Mouse (Mus musculus): ENCODE results near the gene Tigit. TPM values are rescaled to one million over a fixed set of nuclear protein-coding genes. Genes with fewer than 3 reads are reported as not detected.

Tigit gene
- not detected for total RNA-seq (2021)
- polyA plus RNA-seq (2012; rRNA removed), result 0.20 TPM in 1 of 2 replicates, not detected in the other
- long read RNA-seq, result 0 reads

DNA sequence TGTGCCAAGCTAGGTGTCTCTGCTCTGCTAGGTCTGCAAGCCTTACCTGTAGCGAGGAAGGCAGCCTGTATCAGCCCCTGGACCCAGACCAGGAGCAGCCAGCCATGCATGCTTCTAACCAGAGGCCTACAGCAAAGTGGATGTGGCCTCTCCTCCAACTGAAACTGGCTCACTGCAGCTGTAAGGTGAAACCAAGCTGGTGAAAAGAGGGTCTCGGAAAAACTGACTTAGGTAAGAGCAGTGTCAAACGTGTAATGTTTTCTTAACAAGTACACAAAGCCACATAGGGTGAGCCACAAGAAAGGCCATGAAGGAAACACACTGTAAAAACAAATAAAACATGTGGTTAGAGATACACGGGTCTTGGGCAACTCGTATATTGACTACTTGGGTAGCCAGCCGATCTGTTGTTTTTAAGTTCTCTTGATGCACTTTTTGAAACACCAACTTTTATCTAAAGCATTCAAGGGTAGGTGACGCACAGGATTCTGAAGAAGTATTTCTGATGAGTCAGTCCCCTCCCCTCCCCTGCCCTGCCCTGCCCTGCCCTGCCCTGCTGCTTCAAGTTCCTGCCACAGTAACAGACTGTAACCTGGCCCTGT is at the start of gene Tigit:
TSS of gene Tigit (minus strand) at position 169 of the 602 bp plus-strand sequence.
- Histone ChIP-seq H3K36me3 (ENCODE audit: control insufficient read depth, insufficient read depth, low read length) (no peaks in the 10 kb centered on the region), H3K27me3 (ENCODE audit: control insufficient read depth, insufficient read depth, low read length) (no peaks in the 10 kb centered on the region), H3K27ac (no peak within 1 kb of the TSS), H3K4me3 (no peak within 1 kb of the TSS), H3K4me1 (ENCODE audit: control insufficient read depth, insufficient read depth, low read length) (no peaks in the 10 kb centered on the region), H3K79me2 (replicated peaks; ENCODE audit: control insufficient read depth, insufficient read depth, low read length) (no peaks in the 10 kb centered on the region), H3K9ac (ENCODE audit: low read depth, low read length) (no peak within 1 kb of the TSS)
- 58% methylated on average over 7 of the region's 7 CpGs for whole genome bisulfite sequencing
- no peak for DNase-seq
- intact Hi-C loops (cut with DNase I), result no loop called here
- no peak for TF ChIP-seq POLR2A (IDR thresholded peaks at IDR 0.05; ENCODE audit: insufficient read depth, low read depth, low read length)
- no peak for TF ChIP-seq CTCF (IDR thresholded peaks at IDR 0.05)
- no peak for TF ChIP-seq EP300 (IDR thresholded peaks at IDR 0.05; ENCODE audit: insufficient read depth, low read depth, low read length)

DNA sequence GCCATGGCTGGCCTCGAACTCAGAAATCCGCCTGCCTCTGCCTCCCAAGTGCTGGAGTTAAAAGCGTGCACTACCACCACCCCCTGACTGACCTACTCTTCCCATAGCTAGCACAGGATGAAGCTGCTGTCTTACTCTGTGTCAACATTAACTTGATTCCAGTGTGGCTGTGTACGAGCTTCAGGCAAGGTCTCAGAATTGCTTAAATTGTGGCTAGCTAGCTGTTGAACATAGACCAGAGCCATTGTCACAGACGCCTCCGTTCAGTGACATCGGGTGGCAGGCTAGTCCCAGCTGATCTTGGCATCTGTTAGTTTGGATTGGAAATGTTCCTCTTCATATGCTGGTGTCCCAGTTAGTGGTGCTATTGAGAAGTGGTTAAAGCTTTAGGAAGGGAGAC is 47.4 kb upstream of the Tigit start:
- intact Hi-C loops (cut with DNase I), result no loop called here
- H3K4me3 ChIP-seq, result no peak overlapping the region
- no peaks in the 10 kb centered on the region for H3K79me2 ChIP-seq (replicated peaks; ENCODE audit: control insufficient read depth, insufficient read depth, low read length)
- H3K9ac ChIP-seq (ENCODE audit: low read depth, low read length), result no peak overlapping the region
- H3K27ac ChIP-seq, result no peak overlapping the region
- 76% methylated on average over 7 of the region's 7 CpGs for WGBS
- peaks cover 2% of the 10 kb centered on the region for H3K4me1 ChIP-seq (ENCODE audit: control insufficient read depth, insufficient read depth, low read length)
- H3K36me3 ChIP-seq (ENCODE audit: control insufficient read depth, insufficient read depth, low read length), result no peaks in the 10 kb centered on the region
- no peak for TF ChIP-seq POLR2A (IDR thresholded peaks at IDR 0.05; ENCODE audit: insufficient read depth, low read depth, low read length)
- no peak for TF ChIP-seq EP300 (IDR thresholded peaks at IDR 0.05; ENCODE audit: insufficient read depth, low read depth, low read length)
- no peak for TF ChIP-seq CTCF (IDR thresholded peaks at IDR 0.05)
- H3K27me3 ChIP-seq (ENCODE audit: control insufficient read depth, insufficient read depth, low read length), result no peaks in the 10 kb centered on the region
- no peak for DNase-seq

DNA sequence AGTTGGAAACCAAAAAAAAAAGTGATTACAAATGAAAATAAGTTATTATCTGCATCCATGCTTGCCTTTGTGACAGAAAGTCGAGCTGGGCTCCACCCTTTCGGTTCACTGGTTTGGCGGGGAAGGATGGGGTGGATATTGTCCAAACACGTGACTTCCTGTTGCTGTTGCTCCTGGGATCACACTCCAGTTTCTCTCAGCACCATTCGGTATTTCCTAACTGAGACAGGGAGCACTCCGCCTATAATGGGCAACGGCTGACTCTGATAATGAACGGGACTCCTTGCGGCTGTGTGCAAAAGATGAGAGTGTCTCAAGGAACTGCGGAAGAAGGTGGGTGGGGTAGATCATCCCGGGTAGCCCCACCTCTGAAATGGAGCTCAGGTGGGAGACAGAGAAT is 46.7 kb upstream of the Tigit start:
- no peaks in the 10 kb centered on the region for H3K36me3 ChIP-seq (ENCODE audit: control insufficient read depth, insufficient read depth, low read length)
- peak overlapping the region; percentile 40 for H3K27ac ChIP-seq
- no peaks in the 10 kb centered on the region for H3K27me3 ChIP-seq (ENCODE audit: control insufficient read depth, insufficient read depth, low read length)
- 0 out of 2 replicates have a peak, but pooled peaks have one; percentile 33 for TF ChIP-seq EP300 (IDR thresholded peaks at IDR 0.05; ENCODE audit: insufficient read depth, low read depth, low read length)
- no peak for TF ChIP-seq CTCF (IDR thresholded peaks at IDR 0.05)
- TF ChIP-seq POLR2A (IDR thresholded peaks at IDR 0.05; ENCODE audit: insufficient read depth, low read depth, low read length), result 0 out of 2 replicates have a peak, but pooled peaks have one; percentile 45
- no peaks in the 10 kb centered on the region for H3K79me2 ChIP-seq (replicated peaks; ENCODE audit: control insufficient read depth, insufficient read depth, low read length)
- peaks cover 2% of the 10 kb centered on the region for H3K4me1 ChIP-seq (ENCODE audit: control insufficient read depth, insufficient read depth, low read length)
- peak; percentile 73 to 77 for DNase-seq
- H3K4me3 ChIP-seq, result peak overlapping the region; percentile 21; the same call in 1 of the 2 replicates
- H3K9ac ChIP-seq (ENCODE audit: low read depth, low read length), result no peak overlapping the region
- intact Hi-C loops (cut with DNase I), result no loop called here
- WGBS, result 40% methylated on average over 11 of the region's 11 CpGs

DNA sequence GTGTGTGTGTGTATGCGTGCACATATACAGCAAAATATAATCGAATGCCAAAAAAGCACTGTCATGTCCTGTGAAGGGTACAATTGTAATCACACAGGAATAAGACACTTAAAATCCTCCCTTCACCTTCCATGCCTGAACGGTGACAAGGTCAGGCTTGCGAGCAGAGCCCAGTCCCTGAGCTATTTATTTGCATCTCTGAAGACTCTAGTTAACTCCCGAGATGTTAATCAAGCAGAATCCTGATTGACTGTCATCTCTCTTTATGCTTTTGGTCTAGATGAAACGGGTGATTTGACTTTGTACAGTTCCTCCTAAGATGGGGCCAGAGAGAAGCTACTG is 46.2 kb upstream of the Tigit start:
- H3K4me3 ChIP-seq, result peak overlapping the region; percentile 21; the same call in 1 of the 2 replicates
- peak overlapping the region; percentile 40 for H3K27ac ChIP-seq
- H3K9ac ChIP-seq (ENCODE audit: low read depth, low read length), result no peak overlapping the region
- no peaks in the 10 kb centered on the region for H3K79me2 ChIP-seq (replicated peaks; ENCODE audit: control insufficient read depth, insufficient read depth, low read length)
- peaks cover 2% of the 10 kb centered on the region for H3K4me1 ChIP-seq (ENCODE audit: control insufficient read depth, insufficient read depth, low read length)
- no peaks in the 10 kb centered on the region for H3K27me3 ChIP-seq (ENCODE audit: control insufficient read depth, insufficient read depth, low read length)
- TF ChIP-seq POLR2A (IDR thresholded peaks at IDR 0.05; ENCODE audit: insufficient read depth, low read depth, low read length) (no peak), EP300 (IDR thresholded peaks at IDR 0.05; ENCODE audit: insufficient read depth, low read depth, low read length) (no peak), CTCF (IDR thresholded peaks at IDR 0.05) (no peak)
- H3K36me3 ChIP-seq (ENCODE audit: control insufficient read depth, insufficient read depth, low read length), result no peaks in the 10 kb centered on the region
- 41% methylated on average over 6 of the region's 6 CpGs for WGBS
- DNase-seq, result no peak
- intact Hi-C loops (cut with DNase I), result no loop called here

DNA sequence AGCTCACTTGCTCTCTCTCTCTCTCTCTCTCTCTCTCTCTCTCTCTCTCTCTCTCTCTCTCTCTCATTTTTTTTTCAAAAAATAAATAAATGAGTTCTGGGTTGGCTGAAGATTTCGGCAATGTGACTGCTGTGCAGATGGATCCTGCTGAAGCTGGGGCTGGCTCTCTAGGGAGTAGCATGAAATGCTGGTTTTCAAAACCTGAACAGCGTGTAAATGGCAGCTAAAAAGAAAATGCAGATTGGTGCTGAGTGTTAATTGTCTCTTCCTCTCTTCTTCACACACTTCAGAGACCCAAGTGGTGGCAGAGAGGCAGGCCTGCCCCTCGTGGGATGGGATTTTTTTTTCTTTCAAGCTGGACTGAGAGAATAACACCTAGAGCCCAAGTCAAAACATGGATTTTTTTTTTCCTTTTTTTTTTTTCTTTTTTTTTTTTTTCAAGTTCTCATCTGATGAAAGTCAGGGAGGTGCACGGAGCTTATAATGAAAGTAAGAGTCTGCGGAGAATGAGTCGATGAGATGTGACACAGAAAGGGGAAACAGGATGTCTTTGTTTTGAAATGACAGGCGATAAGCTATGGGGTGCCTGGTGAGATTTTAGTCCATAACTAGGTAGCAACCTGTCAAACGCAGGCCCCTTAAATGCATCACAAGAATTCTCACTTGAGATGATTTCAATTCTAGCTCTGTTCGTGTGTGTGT is 45.6 kb upstream of the Tigit start:
- no peak for TF ChIP-seq EP300 (IDR thresholded peaks at IDR 0.05; ENCODE audit: insufficient read depth, low read depth, low read length)
- TF ChIP-seq POLR2A (IDR thresholded peaks at IDR 0.05; ENCODE audit: insufficient read depth, low read depth, low read length), result no peak
- no peak for TF ChIP-seq CTCF (IDR thresholded peaks at IDR 0.05)
- Histone ChIP-seq H3K79me2 (replicated peaks; ENCODE audit: control insufficient read depth, insufficient read depth, low read length) (no peaks in the 10 kb centered on the region), H3K4me3 (peak overlapping the region; percentile 27), H3K4me1 (ENCODE audit: control insufficient read depth, insufficient read depth, low read length) (peaks cover 2% of the 10 kb centered on the region), H3K9ac (ENCODE audit: low read depth, low read length) (peak overlapping the region; percentile 34; the same call in 1 of the 2 replicates), H3K27me3 (ENCODE audit: control insufficient read depth, insufficient read depth, low read length) (no peaks in the 10 kb centered on the region), H3K36me3 (ENCODE audit: control insufficient read depth, insufficient read depth, low read length) (no peaks in the 10 kb centered on the region), H3K27ac (no peak overlapping the region; the same call in 1 of the 2 replicates)
- intact Hi-C loops (cut with DNase I), result no loop called here
- WGBS, result 39% methylated on average over 9 of the region's 9 CpGs
- DNase-seq, result no peak

DNA sequence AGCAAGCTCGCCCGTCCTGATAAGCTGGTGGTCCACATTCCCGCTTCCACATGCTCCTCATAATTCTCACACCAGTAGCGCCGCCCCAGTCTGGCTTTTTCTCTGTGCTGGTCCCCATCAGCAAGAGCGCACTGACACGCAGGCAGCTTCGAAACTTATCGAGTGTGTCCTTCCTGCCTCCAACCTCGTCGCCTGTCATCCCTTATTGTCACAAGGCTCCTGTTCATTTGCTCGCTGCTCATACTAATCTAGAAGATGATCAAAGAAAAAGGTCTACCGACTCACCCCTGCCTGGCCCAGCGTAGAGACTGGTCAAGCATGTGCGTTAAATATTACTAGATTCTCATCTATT is 45.1 kb upstream of the Tigit start:
- no peaks in the 10 kb centered on the region for H3K27me3 ChIP-seq (ENCODE audit: control insufficient read depth, insufficient read depth, low read length)
- H3K9ac ChIP-seq (ENCODE audit: low read depth, low read length), result no peak overlapping the region
- no peaks in the 10 kb centered on the region for H3K79me2 ChIP-seq (replicated peaks; ENCODE audit: control insufficient read depth, insufficient read depth, low read length)
- intact Hi-C loops (cut with DNase I), result no loop called here
- peaks cover 2% of the 10 kb centered on the region for H3K4me1 ChIP-seq (ENCODE audit: control insufficient read depth, insufficient read depth, low read length)
- H3K27ac ChIP-seq, result no peak overlapping the region
- DNase-seq, result peak; percentile 34 to 36
- peak overlapping the region; percentile 27 for H3K4me3 ChIP-seq
- 23% methylated on average over 15 of the region's 15 CpGs for WGBS
- TF ChIP-seq POLR2A (IDR thresholded peaks at IDR 0.05; ENCODE audit: insufficient read depth, low read depth, low read length), result no peak
- no peak for TF ChIP-seq CTCF (IDR thresholded peaks at IDR 0.05)
- TF ChIP-seq EP300 (IDR thresholded peaks at IDR 0.05; ENCODE audit: insufficient read depth, low read depth, low read length), result no peak
- no peaks in the 10 kb centered on the region for H3K36me3 ChIP-seq (ENCODE audit: control insufficient read depth, insufficient read depth, low read length)
